Mouse (Mus musculus): ENCODE measurements at regions not wholly inside any gene's neighbourhood (a gene's known extent, or its start where the extent isn't known, plus 50 kb on each side); places are given as distances from the start of the nearest gene placed in this dataset.

- no peak for TF ChIP-seq CTCF (IDR thresholded peaks at IDR 0.05; ENCODE audit: borderline replicate concordance, insufficient read depth, low read depth, low read length)
- TF ChIP-seq POLR2A (IDR thresholded peaks at IDR 0.05; ENCODE audit: borderline replicate concordance, insufficient read depth, low read length), result no peak
Observed at GRCm38 (mm10) chr16:42745943-42746675, 129.6 kb upstream of the Zbtb20 start.

All from cerebellum, adult 2 months (tissue).